Mouse (Mus musculus): Measurements from ENCODE around the gene Pld1.

Gene Pld1

GRCm38 (mm10) chr3:27994175-27994990, 55.9 kb downstream of the Pld1 start:
- no peak for DNase-seq

- DNase-seq = peak in 1 of 2 experiments; percentile 44
These were observed 65.8 kb downstream of the Pld1 start for GRCm38 (mm10) chr3:28004321-28004720.

- no peak for DNase-seq
These were observed 69.2 kb downstream of the Pld1 start for GRCm38 (mm10) chr3:28007684-28008083.

- DNase-seq = no peak
These were observed 69.9 kb downstream of the Pld1 start for GRCm38 (mm10) chr3:28008369-28008768.

- no peak for DNase-seq
These were observed 73.7 kb downstream of the Pld1 start for GRCm38 (mm10) chr3:28012177-28012576.

GRCm38 (mm10) chr3:28013441-28013840, 74.9 kb downstream of the Pld1 start:
- DNase-seq = no peak

GRCm38 (mm10) chr3:28017002-28017401, 78.5 kb downstream of the Pld1 start:
- DNase-seq = no peak

- DNase-seq = no peak
These were observed 81.2 kb downstream of the Pld1 start for GRCm38 (mm10) chr3:28019727-28020126.

- DNase-seq = no peak
These were observed 81.9 kb downstream of the Pld1 start for GRCm38 (mm10) chr3:28020404-28020803.

GRCm38 (mm10) chr3:28022191-28022590, 83.7 kb downstream of the Pld1 start:
- no peak for DNase-seq

GRCm38 (mm10) chr3:28026876-28027275, 88.4 kb downstream of the Pld1 start:
- peak; percentile 34 to 84 for DNase-seq

GRCm38 (mm10) chr3:28028456-28028855, 90.0 kb downstream of the Pld1 start:
- DNase-seq = no peak

GRCm38 (mm10) chr3:28030860-28031259, 92.4 kb downstream of the Pld1 start:
- no peak for DNase-seq

- DNase-seq = no peak
These were observed 93.2 kb downstream of the Pld1 start for GRCm38 (mm10) chr3:28031643-28032243.

- DNase-seq = peak in 1 of 2 experiments; percentile 29
These were observed 95.4 kb downstream of the Pld1 start for GRCm38 (mm10) chr3:28033898-28034297.

- no peak for DNase-seq
These were observed 96.3 kb downstream of the Pld1 start for GRCm38 (mm10) chr3:28034707-28035333.

GRCm38 (mm10) chr3:28037320-28037932, 98.9 kb downstream of the Pld1 start:
- DNase-seq = peak; percentile 31 to 47

- DNase-seq = no peak
These were observed 99.6 kb downstream of the Pld1 start for GRCm38 (mm10) chr3:28038106-28038505.

GRCm38 (mm10) chr3:28039760-28040159, 101.3 kb downstream of the Pld1 start:
- no peak for DNase-seq

GRCm38 (mm10) chr3:28041236-28041635, 102.7 kb downstream of the Pld1 start:
- peak; percentile 48 to 51 for DNase-seq

GRCm38 (mm10) chr3:28042366-28042765, 103.9 kb downstream of the Pld1 start:
- no peak for DNase-seq

GRCm38 (mm10) chr3:28047599-28047998, 109.1 kb downstream of the Pld1 start:
- DNase-seq = peak; percentile 42 to 53

- peak in 1 of 2 experiments; percentile 8 for DNase-seq
These were observed 111.0 kb downstream of the Pld1 start for GRCm38 (mm10) chr3:28049526-28049925.

Measured in kidney, adult 8-10 months (tissue).